Mouse (Mus musculus) kidney, adult 2 months (tissue): ENCODE data around the gene Mgarp. TPM values are rescaled to one million over a fixed set of nuclear protein-coding genes. Genes with fewer than 3 reads are reported as not detected.

Experiments used
- DNase-seq: peaks from one replicate; pipeline ENCODE4 v3.0.0; 2021
- H3K27ac ChIP-seq: fragments of 200-500 bp; 2 replicates; pipeline ENCODE4 v1.5.1; 2012; ENCODE audit warnings: low read depth, low read length, control low read depth, inconsistent platforms; ENCODE audit not compliant: insufficient read depth
- H3K27me3 ChIP-seq: fragments of 200-500 bp; replicated peaks from 2 replicates; pipeline ENCODE4 v1.6.1; 2012; ENCODE audit warnings: mild to moderate bottlenecking, moderate library complexity, low read length, inconsistent platforms; ENCODE audit not compliant: control insufficient read depth, insufficient read depth
- H3K36me3 ChIP-seq: fragments of 200-500 bp; 2 replicates; pipeline ENCODE4 v1.6.1; 2012; ENCODE audit warnings: mild to moderate bottlenecking, moderate library complexity, low read length, inconsistent platforms; ENCODE audit not compliant: control insufficient read depth, insufficient read depth
- H3K4me1 ChIP-seq: fragments of 200-500 bp; 2 replicates; pipeline ENCODE4 v1.6.1; 2011; ENCODE audit warnings: low read length; ENCODE audit not compliant: control insufficient read depth, insufficient read depth
- H3K4me3 ChIP-seq: fragments of 200-500 bp; 2 replicates; pipeline ENCODE4 v1.5.1; 2011; ENCODE audit warnings: mild to moderate bottlenecking, low read depth, low read length, control low read depth; ENCODE audit not compliant: insufficient read depth
- CTCF ChIP-seq: fragments of 200-500 bp; conservative IDR thresholded peaks from 2 replicates; pipeline ENCODE4 v1.5.1; 2011; ENCODE audit warnings: low read depth, mild to moderate bottlenecking, control low read depth, low read length, moderate library complexity, mixed read lengths; ENCODE audit not compliant: insufficient read depth, insufficient read length
- POLR2A ChIP-seq: fragments of 200-500 bp; IDR thresholded peaks from one replicate; pipeline ENCODE4 v1.6.1; 2011; ENCODE audit warnings: low read depth, low read length, control low read depth
- WGBS: fragments of 180-500 bp; shearing (Covaris S2); methylation state at CpG from one replicate; pipeline ENCODE4 v1.1.7; 2018; 5-methylcytosine and 5-hydroxymethylcytosine counted together
- polyA plus RNA-seq: library from polyadenylated mRNA; depleted of rRNA; stranded (reverse); fragments of >200 nt; gene quantifications from 2 replicates; pipeline ENCODE4 v1.2.3, GENCODE M21; 2012

The Mgarp gene
- polyA plus RNA-seq, 1 experiment: not detected

- peak; percentile 71 for DNase-seq
- no peaks in the 10 kb centered on the region for H3K36me3 ChIP-seq
- peak overlapping the region; percentile 32 for H3K4me3 ChIP-seq
- no peak overlapping the region for H3K27ac ChIP-seq
- peak; percentile 50 for TF ChIP-seq CTCF
- no peak for TF ChIP-seq POLR2A
- WGBS: 30% methylated on average over 31 of the region's 31 CpGs
- H3K4me1 ChIP-seq: peaks cover 9% of the 10 kb centered on the region; the same call in 1 of the 2 replicates
- no peaks in the 10 kb centered on the region for H3K27me3 ChIP-seq
These were observed 18.5 kb downstream of the Mgarp start for GRCm38 (mm10) chr3:51377878-51378664.

- peak; percentile 74 for DNase-seq
- Histone ChIP-seq H3K36me3 (no peaks in the 10 kb centered on the region), H3K4me3 (no peak overlapping the region), H3K27ac (no peak overlapping the region), H3K4me1 (peaks cover 9% of the 10 kb centered on the region; the same call in 1 of the 2 replicates), H3K27me3 (no peaks in the 10 kb centered on the region)
- WGBS: 86% methylated on average over 19 of the region's 19 CpGs
- no peak for TF ChIP-seq POLR2A
- peak; percentile 61 for TF ChIP-seq CTCF
These were observed 21.0 kb downstream of the Mgarp start for GRCm38 (mm10) chr3:51375307-51376265.

GRCm38 (mm10) chr3:51373544-51373943 is 23.0 kb downstream of the Mgarp start:
- 68% methylated on average over 5 of the region's 5 CpGs for WGBS
- H3K36me3 ChIP-seq: no peaks in the 10 kb centered on the region
- H3K27ac ChIP-seq: peak overlapping the region; percentile 51
- H3K4me3 ChIP-seq: no peak overlapping the region
- H3K4me1 ChIP-seq: peaks cover 4% of the 10 kb centered on the region; the same call in 1 of the 2 replicates
- TF ChIP-seq CTCF (no peak), POLR2A (no peak)
- H3K27me3 ChIP-seq: no peaks in the 10 kb centered on the region
- DNase-seq: no peak

GRCm38 (mm10) chr3:51372883-51373282 is 23.7 kb downstream of the Mgarp start:
- peak overlapping the region; percentile 62 for H3K27ac ChIP-seq
- no peak for TF ChIP-seq CTCF
- no peak overlapping the region for H3K4me3 ChIP-seq
- no peaks in the 10 kb centered on the region for H3K36me3 ChIP-seq
- WGBS: 45% methylated on average over 5 of the region's 5 CpGs
- H3K27me3 ChIP-seq: no peaks in the 10 kb centered on the region
- peak; percentile 60 for DNase-seq
- no peaks in the 10 kb centered on the region; the same call in 1 of the 2 replicates for H3K4me1 ChIP-seq

- no peak for TF ChIP-seq POLR2A
- TF ChIP-seq CTCF: no peak
- Histone ChIP-seq H3K27me3 (no peaks in the 10 kb centered on the region), H3K4me1 (no peaks in the 10 kb centered on the region; the same call in 1 of the 2 replicates), H3K36me3 (no peaks in the 10 kb centered on the region), H3K27ac (no peak overlapping the region), H3K4me3 (no peak overlapping the region)
- no peak for DNase-seq
- 87% methylated on average over 2 of the region's 2 CpGs for WGBS
These were observed 24.7 kb downstream of the Mgarp start for GRCm38 (mm10) chr3:51371826-51372225.

- TF ChIP-seq POLR2A (no peak), CTCF (no peak)
- Histone ChIP-seq H3K4me1 (no peaks in the 10 kb centered on the region; the same call in 1 of the 2 replicates), H3K27me3 (no peaks in the 10 kb centered on the region), H3K4me3 (no peak overlapping the region), H3K27ac (no peak overlapping the region), H3K36me3 (no peaks in the 10 kb centered on the region)
- no peak for DNase-seq
- WGBS: 85% methylated on average over 4 of the region's 4 CpGs
These were observed 28.5 kb downstream of the Mgarp start for GRCm38 (mm10) chr3:51368011-51368410.

GRCm38 (mm10) chr3:51366926-51367325 is 29.6 kb downstream of the Mgarp start:
- no peak for DNase-seq
- Histone ChIP-seq H3K4me3 (no peak overlapping the region), H3K4me1 (no peaks in the 10 kb centered on the region; the same call in 1 of the 2 replicates), H3K27me3 (no peaks in the 10 kb centered on the region), H3K27ac (no peak overlapping the region), H3K36me3 (no peaks in the 10 kb centered on the region)
- TF ChIP-seq POLR2A: no peak
- no peak for TF ChIP-seq CTCF
- WGBS: 84% methylated on average over 4 of the region's 4 CpGs
